9 mouse cellular contexts compared by ENCODE assay signal in the genomic region with DNA sequence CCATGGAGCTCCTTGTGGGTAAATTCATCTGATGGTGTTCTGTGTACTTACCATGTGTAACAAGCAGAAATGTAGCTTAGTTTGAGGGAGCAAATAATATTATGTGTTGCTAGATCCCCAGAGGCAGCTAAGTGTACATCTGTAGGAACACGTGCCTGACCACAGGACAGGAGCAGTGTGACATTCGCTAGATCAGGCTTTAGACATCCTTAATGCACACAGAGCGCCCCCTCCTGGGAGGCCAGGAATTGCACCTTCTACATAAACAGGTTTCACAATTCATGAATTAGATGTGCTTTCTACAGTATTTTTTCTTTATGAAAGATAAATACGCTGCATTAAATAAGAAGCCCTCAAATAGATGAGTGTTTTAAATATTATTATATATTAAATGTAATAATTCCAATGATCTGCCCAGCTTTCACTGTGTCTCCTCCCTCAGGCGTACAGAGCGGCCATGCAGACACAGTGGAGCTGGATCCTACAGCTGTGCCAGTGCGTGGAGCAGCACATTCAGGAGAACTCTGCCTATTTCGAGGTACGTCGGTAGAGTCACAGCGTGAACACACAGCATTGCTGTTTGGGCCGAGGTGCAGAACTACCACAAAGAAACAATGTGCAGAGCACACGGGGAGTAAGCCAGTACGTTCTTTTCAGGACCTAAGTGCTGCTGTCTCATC.
DNase-seq lines count a peak whose midpoint lies in the region; ATAC-seq and TF ChIP-seq lines count a peak whose summit lies in the region.
"Had no signal": no experiment of that assay in that cellular context is flagged by ENCODE, and none has a peak within 500 bp of the region (broad histone marks: within the 10 kb centered on the region; RNA-seq: fewer than 3 reads in every experiment).

No protein-coding gene starts in this region.

- no peak overlapping the region for H3ac ChIP-seq in C2C12 (ENCODE audit: control insufficient read depth, insufficient read length, low read depth)

- peak; percentile 61 for DNase-seq in adrenal gland, adult 8-10 months
- DNase-seq in embryonic facial prominence, embryonic 10.5 days (ENCODE audit: low spot score), result peak; percentile 76
- peak; percentile 90 for DNase-seq in kidney, postnatal 0 days (ENCODE audit: low spot score)
- peak in 1 of 3 experiments; percentile 16 for DNase-seq in liver, embryonic 14.5 days (ENCODE audit: low read depth in 3 of 3, low spot score in 3 of 3)
- DNase-seq in ovary, adult 18-20 months (ENCODE audit: low spot score), result peak; percentile 36
- peak; percentile 71 for DNase-seq in thymus, postnatal 25 days

- peak; percentile 28 for TF ChIP-seq CTCF in C2C12 (IDR thresholded peaks at IDR 0.05; ENCODE audit: control insufficient read depth, insufficient read depth, insufficient read length)
- peak; percentile 93 for TF ChIP-seq CTCF in kidney, postnatal 0 days (IDR thresholded peaks at IDR 0.05; ENCODE audit: low read depth)
- TF ChIP-seq CTCF in liver, embryonic 14.5 days (IDR thresholded peaks at IDR 0.05; ENCODE audit: low read depth), result peak; percentile 70

- no peaks in the 10 kb centered on the region for H3K4me1 ChIP-seq in embryonic facial prominence, embryonic 10.5 days
- H3K4me1 ChIP-seq in heart, embryonic 15.5 days (replicated peaks), result peaks cover 12% of the 10 kb centered on the region
- H3K4me1 ChIP-seq in kidney, postnatal 0 days (replicated peaks; ENCODE audit: insufficient read depth, low read length), result no peaks in the 10 kb centered on the region
- no peaks in the 10 kb centered on the region; a peak in 1 of 4 replicates for H3K4me1 ChIP-seq in liver, embryonic 14.5 days (replicated peaks; ENCODE audit: control insufficient read depth in 2 of 2, insufficient read depth in 2 of 2, low read length in 1 of 2)
- H3K4me1 ChIP-seq: embryonic facial prominence, embryonic 15.5 days had no signal

- TF ChIP-seq EP300 in liver, embryonic 14.5 days (IDR thresholded peaks at IDR 0.05; ENCODE audit: low read depth), result no peak

- no peak for ATAC-seq in heart, embryonic 15.5 days (replicated peaks; ENCODE audit: insufficient number of reproducible peaks, insufficient read depth, low FRiP score, low read depth)
- ATAC-seq in kidney, postnatal 0 days (replicated peaks; ENCODE audit: low FRiP score, low read depth), result peak; percentile 75; the same call in 1 of the 2 replicates
- ATAC-seq in liver, embryonic 14.5 days (ENCODE audit: insufficient read depth), result no peak

- no peaks in the 10 kb centered on the region for H3K79me3 ChIP-seq in C2C12 (ENCODE audit: low read depth)

- 0 out of 2 replicates have a peak overlapping the region, but pooled peaks have one; percentile 21 for H3K9ac ChIP-seq in heart, embryonic 15.5 days
- H3K9ac ChIP-seq in kidney, postnatal 0 days (ENCODE audit: low read depth, low read length), result no peak overlapping the region
- H3K9ac ChIP-seq in liver, embryonic 14.5 days (replicated peaks), result no peak overlapping the region
- H3K9ac ChIP-seq: embryonic facial prominence, embryonic 15.5 days had no signal

- no peaks in the 10 kb centered on the region for H3K9me3 ChIP-seq in embryonic facial prominence, embryonic 10.5 days
- no peaks in the 10 kb centered on the region for H3K9me3 ChIP-seq in heart, embryonic 15.5 days (replicated peaks)
- no peaks in the 10 kb centered on the region for H3K9me3 ChIP-seq in kidney, postnatal 0 days (replicated peaks; ENCODE audit: low read length)
- no peaks in the 10 kb centered on the region for H3K9me3 ChIP-seq in liver, embryonic 14.5 days (ENCODE audit: control insufficient read depth, low read length)
- H3K9me3 ChIP-seq: embryonic facial prominence, embryonic 15.5 days had no signal

- H3K4me3 ChIP-seq in C2C12 (ENCODE audit: insufficient read depth, poor library complexity, severe bottlenecking), result no peak overlapping the region
- H3K4me3 ChIP-seq in embryonic facial prominence, embryonic 10.5 days, result no peak overlapping the region
- no peak overlapping the region for H3K4me3 ChIP-seq in heart, embryonic 15.5 days
- no peak overlapping the region for H3K4me3 ChIP-seq in kidney, postnatal 0 days (replicated peaks; ENCODE audit: low read depth, low read length)
- no peak overlapping the region for H3K4me3 ChIP-seq in liver, embryonic 14.5 days (ENCODE audit: insufficient read depth in 1 of 2, low read depth in 2 of 2, low read length in 2 of 2)
- H3K4me3 ChIP-seq: embryonic facial prominence, embryonic 15.5 days had no signal

- no peak overlapping the region for H3K27ac ChIP-seq in embryonic facial prominence, embryonic 10.5 days (replicated peaks)
- H3K27ac ChIP-seq in heart, embryonic 15.5 days, result no peak overlapping the region
- H3K27ac ChIP-seq in kidney, postnatal 0 days, result no peak overlapping the region
- no peak overlapping the region for H3K27ac ChIP-seq in liver, embryonic 14.5 days
- H3K27ac ChIP-seq: embryonic facial prominence, embryonic 15.5 days had no signal

- no peak overlapping the region for H3K4me2 ChIP-seq in heart, embryonic 15.5 days
- no peak overlapping the region for H3K4me2 ChIP-seq in kidney, postnatal 0 days (ENCODE audit: low read length)
- no peak overlapping the region for H3K4me2 ChIP-seq in liver, embryonic 14.5 days (ENCODE audit: low read depth)
- H3K4me2 ChIP-seq: embryonic facial prominence, embryonic 15.5 days had no signal

- H3K36me3 ChIP-seq in C2C12 (ENCODE audit: control insufficient read depth, insufficient read depth), result peaks cover 65% of the 10 kb centered on the region
- peaks cover 49% of the 10 kb centered on the region for H3K36me3 ChIP-seq in embryonic facial prominence, embryonic 10.5 days (replicated peaks)
- peaks cover 39% of the 10 kb centered on the region for H3K36me3 ChIP-seq in heart, embryonic 15.5 days
- peaks cover 17% of the 10 kb centered on the region for H3K36me3 ChIP-seq in kidney, postnatal 0 days (ENCODE audit: insufficient read depth, low read length)
- no peaks in the 10 kb centered on the region for H3K36me3 ChIP-seq in liver, embryonic 14.5 days (replicated peaks; ENCODE audit: control insufficient read depth, insufficient read depth, low read depth)

- H3K79me2 ChIP-seq in C2C12 (ENCODE audit: control insufficient read depth, insufficient read depth), result no peaks in the 10 kb centered on the region

- 71% methylated on average over 14 of the region's 14 CpGs for WGBS in embryonic facial prominence, embryonic 10.5 days
- WGBS in heart, embryonic 15.5 days, result 64% methylated on average over 14 of the region's 14 CpGs
- WGBS in kidney, postnatal 0 days, result 71% methylated on average over 14 of the region's 14 CpGs
- WGBS in liver, embryonic 14.5 days (ENCODE audit: insufficient replicate concordance), result 57% methylated on average over 14 of the region's 14 CpGs

- H3K27me3 ChIP-seq in C2C12 (ENCODE audit: control insufficient read depth, insufficient read depth, insufficient read length), result no peaks in the 10 kb centered on the region
- H3K27me3 ChIP-seq in embryonic facial prominence, embryonic 10.5 days (replicated peaks; ENCODE audit: low read depth, poor library complexity, severe bottlenecking), result no peaks in the 10 kb centered on the region
- H3K27me3 ChIP-seq in heart, embryonic 15.5 days, result no peaks in the 10 kb centered on the region
- H3K27me3 ChIP-seq in kidney, postnatal 0 days (ENCODE audit: insufficient read depth, low read length), result no peaks in the 10 kb centered on the region
- no peaks in the 10 kb centered on the region for H3K27me3 ChIP-seq in liver, embryonic 14.5 days (ENCODE audit: control insufficient read depth, insufficient read depth, low read length)
- H3K27me3 ChIP-seq: embryonic facial prominence, embryonic 15.5 days had no signal

TF ChIP-seq in C2C12, 6 proteins besides CTCF, POLR2A, EP300 and RAD21:
- TF ChIP-seq USF1 (IDR thresholded peaks at IDR 0.05; ENCODE audit: low read depth) (peak; percentile 57), MYOG (IDR thresholded peaks at IDR 0.05; ENCODE audit: control insufficient read depth, extremely low read depth, insufficient read length) (no peak), CEBPB (IDR thresholded peaks at IDR 0.05; ENCODE audit: low read depth) (no peak), MAX (IDR thresholded peaks at IDR 0.05) (peak; percentile 68), MYOD1 (IDR thresholded peaks at IDR 0.05; ENCODE audit: control insufficient read depth, insufficient read length, low read depth) (no peak)
TF ChIP-seq in C2C12: peak in this region for 2.

Comparison
In these comparisons a context has a peak if more than half of its experiments do, and no peak if none do; other contexts are left out.
1. CTCF ChIP-seq: peak in every context shown above with its lines; median percentile 93 in kidney, postnatal 0 days; 70 in liver, embryonic 14.5 days; 28 in C2C12.